Mouse (Mus musculus) heart, adult 2 months (tissue): Measurements from ENCODE around the gene Epo.

Experiments
- CTCF ChIP-seq: fragments of 200-600 bp; IDR thresholded peaks from 2 replicates; pipeline ENCODE4 v1.8.1; 2022; ENCODE audit warnings: antibody characterized with exemption, mild to moderate bottlenecking, moderate library complexity
- POLR2A ChIP-seq: fragments of 200-500 bp; IDR thresholded peaks from 2 replicates; pipeline ENCODE4 v1.6.1; 2011; ENCODE audit warnings: mild to moderate bottlenecking, low read depth, low read length, control low read depth; ENCODE audit not compliant: insufficient read depth

DNA sequence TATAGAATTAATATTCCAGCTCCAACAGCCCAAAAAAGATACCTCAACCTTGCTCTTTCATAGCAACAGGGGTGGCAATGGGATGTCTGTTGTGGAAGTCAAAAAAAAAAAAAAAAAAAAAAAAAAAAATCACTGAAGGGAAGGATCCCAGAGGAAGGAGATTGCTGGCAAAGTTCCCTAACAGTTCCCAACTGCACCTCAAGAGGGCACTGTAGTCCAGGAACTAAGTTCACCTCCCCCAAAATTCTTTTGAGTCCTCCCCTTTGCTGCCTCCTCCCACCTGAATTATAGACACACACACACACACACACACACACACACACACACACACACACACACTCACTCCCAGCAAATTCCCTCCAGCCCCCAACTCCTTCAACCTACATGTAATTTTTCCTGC is 51.9 kb downstream of the Epo start:
- TF ChIP-seq CTCF (peak; percentile 74), POLR2A (no peak)
